Mouse (Mus musculus) heart, postnatal 4 days (tissue): Measurements from ENCODE around the gene Nfe2l1. TPM values are rescaled to one million over a fixed set of nuclear protein-coding genes. Genes with fewer than 3 reads are reported as not detected.
"Not testable (repeated sequence)": the region's sequence is repeated elsewhere in the genome, so short reads cannot be mapped to it uniquely, and the experiment has no call there.

Experiments used
- DNase-seq: peaks from one replicate; pipeline ENCODE4 v3.0.0; 2021
- total RNA-seq, 2 experiments: library from RNA; stranded (reverse); gene quantifications; 2 replicates each; pipeline ENCODE4 v1.2.3; 2021

Gene Nfe2l1
- total RNA-seq = 100 to 1,000 TPM; 200 to 203 TPM

GRCm38 (mm10) chr11:96829813-96830538 lies at the start of gene Nfe2l1:
Nfe2l1 (minus strand) TSS chr11:96829968.
- peak; percentile 98 for DNase-seq

GRCm38 (mm10) chr11:96879359-96879758 lies 49.6 kb upstream of the Nfe2l1 start:
- DNase-seq = no peak

GRCm38 (mm10) chr11:96878715-96879114 lies 48.9 kb upstream of the Nfe2l1 start:
- no peak for DNase-seq

- no peak for DNase-seq
These were observed 47.3 kb upstream of the Nfe2l1 start for GRCm38 (mm10) chr11:96877071-96877470.

GRCm38 (mm10) chr11:96876300-96877040 lies 46.7 kb upstream of the Nfe2l1 start:
- DNase-seq = no peak

- peak; percentile 76 for DNase-seq
These were observed 46.0 kb upstream of the Nfe2l1 start for GRCm38 (mm10) chr11:96875745-96876144.

- DNase-seq = no peak
These were observed 45.5 kb upstream of the Nfe2l1 start for GRCm38 (mm10) chr11:96875270-96875669.

GRCm38 (mm10) chr11:96873601-96874140 lies 43.9 kb upstream of the Nfe2l1 start:
- no peak for DNase-seq

- DNase-seq = no peak
These were observed 42.9 kb upstream of the Nfe2l1 start for GRCm38 (mm10) chr11:96872441-96873379.

- DNase-seq = peak; percentile 80
These were observed 37.4 kb upstream of the Nfe2l1 start for GRCm38 (mm10) chr11:96867149-96867548.

- DNase-seq = peak; percentile 45
These were observed 33.6 kb upstream of the Nfe2l1 start for GRCm38 (mm10) chr11:96863206-96863995.

GRCm38 (mm10) chr11:96862534-96862933 lies 32.8 kb upstream of the Nfe2l1 start:
- no peak for DNase-seq

- peak; percentile 98 for DNase-seq
These were observed 32.1 kb upstream of the Nfe2l1 start for GRCm38 (mm10) chr11:96861878-96862289.

- DNase-seq = peak; percentile 69
These were observed 31.7 kb upstream of the Nfe2l1 start for GRCm38 (mm10) chr11:96861446-96861845.

GRCm38 (mm10) chr11:96860564-96860963 lies 30.8 kb upstream of the Nfe2l1 start:
- peak; percentile 94 for DNase-seq

- no peak for DNase-seq
These were observed 29.9 kb upstream of the Nfe2l1 start for GRCm38 (mm10) chr11:96859635-96860034.

GRCm38 (mm10) chr11:96857446-96857845 lies 27.7 kb upstream of the Nfe2l1 start:
- no peak for DNase-seq

GRCm38 (mm10) chr11:96849681-96850467 lies 20.1 kb upstream of the Nfe2l1 start, which contains the start of gene Copz2:
Copz2 (plus strand) TSS chr11:96849870.
- peak; percentile 70 for DNase-seq

GRCm38 (mm10) chr11:96849145-96849544 lies 19.4 kb upstream of the Nfe2l1 start:
- DNase-seq = not testable (repeated sequence)

GRCm38 (mm10) chr11:96848694-96849093 lies 18.9 kb upstream of the Nfe2l1 start:
- DNase-seq = no peak

- DNase-seq = no peak
These were observed 17.5 kb upstream of the Nfe2l1 start for GRCm38 (mm10) chr11:96847240-96847639.
